Mouse (Mus musculus): ENCODE data around the gene Wbp11.

DNA sequence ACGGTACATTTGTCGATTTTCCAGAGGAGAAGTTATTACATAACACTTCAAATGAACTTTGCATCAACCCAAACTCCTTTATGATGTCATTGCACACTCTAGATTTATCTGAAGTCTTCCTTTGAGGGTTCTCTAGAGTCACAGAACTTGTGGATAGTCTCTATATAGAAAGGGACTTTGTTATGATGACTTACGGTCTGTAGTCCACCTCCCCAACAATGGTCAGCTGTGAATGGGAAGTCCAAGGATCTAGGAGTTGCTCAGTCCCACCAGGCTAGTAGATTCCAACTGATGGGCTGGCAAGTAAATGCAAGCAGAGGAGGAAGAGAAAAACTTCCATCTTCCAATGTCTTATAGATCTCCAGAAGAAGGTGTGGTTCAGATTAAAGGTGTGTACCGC is 648 bp upstream of the Wbp11 start:
- no peak for TF ChIP-seq POLR2A (IDR thresholded peaks at IDR 0.05; ENCODE audit: extremely low read depth, insufficient read depth, low read length)
- TF ChIP-seq CTCF (IDR thresholded peaks at IDR 0.05; ENCODE audit: extremely low read depth, insufficient read depth, low read length) = no peak

All from cortical plate, adult 2 months (tissue).